Mouse (Mus musculus): ENCODE results near the gene Nacc1.

Gene Nacc1

GRCm38 (mm10) chr8:84687705-84688100 is at the start of gene Nacc1:
Nacc1 (minus strand) TSS chr8:84687862.
- DNase-seq = peak; percentile 93 to 96

- no peak for DNase-seq
Observed at GRCm38 (mm10) chr8:84736521-84736920, 48.9 kb upstream of the Nacc1 start.

GRCm38 (mm10) chr8:84735597-84735996 is 47.9 kb upstream of the Nacc1 start:
- no peak for DNase-seq

GRCm38 (mm10) chr8:84734680-84735079 is 47.0 kb upstream of the Nacc1 start:
- DNase-seq = no peak

- DNase-seq = no peak
Observed at GRCm38 (mm10) chr8:84733959-84734358, 46.3 kb upstream of the Nacc1 start.

- DNase-seq = no peak
Observed at GRCm38 (mm10) chr8:84732996-84733395, 45.3 kb upstream of the Nacc1 start.

GRCm38 (mm10) chr8:84732545-84732944 is 44.9 kb upstream of the Nacc1 start:
- peak; percentile 53 to 64 for DNase-seq

- no peak for DNase-seq
Observed at GRCm38 (mm10) chr8:84731371-84732177, 43.9 kb upstream of the Nacc1 start.

GRCm38 (mm10) chr8:84730541-84731370 is 43.1 kb upstream of the Nacc1 start:
- DNase-seq = peak; percentile 45 to 57

GRCm38 (mm10) chr8:84729921-84730362 is 42.3 kb upstream of the Nacc1 start:
- DNase-seq = peak in 1 of 2 experiments; percentile 55

GRCm38 (mm10) chr8:84728474-84728873 is 40.8 kb upstream of the Nacc1 start:
- DNase-seq = peak; percentile 47 to 60

GRCm38 (mm10) chr8:84725941-84726259 is 38.2 kb upstream of the Nacc1 start:
- peak in 1 of 2 experiments; percentile 54 for DNase-seq

GRCm38 (mm10) chr8:84725246-84725940 is 37.7 kb upstream of the Nacc1 start:
- DNase-seq = no peak

GRCm38 (mm10) chr8:84724683-84725082 is 37.0 kb upstream of the Nacc1 start:
- DNase-seq = no peak

GRCm38 (mm10) chr8:84723571-84723900 is 35.9 kb upstream of the Nacc1 start:
- peak in 1 of 2 experiments; percentile 68 for DNase-seq

- DNase-seq = peak; percentile 77 to 85
Observed at GRCm38 (mm10) chr8:84722850-84723570, 35.3 kb upstream of the Nacc1 start, which contains the start of gene G430095P16Rik. G430095P16Rik (plus strand) TSS chr8:84723007.

GRCm38 (mm10) chr8:84722530-84722849 is 34.8 kb upstream of the Nacc1 start:
- DNase-seq = no peak

GRCm38 (mm10) chr8:84718959-84719690 is 31.5 kb upstream of the Nacc1 start:
- no peak for DNase-seq

- no peak for DNase-seq
Observed at GRCm38 (mm10) chr8:84718476-84718875, 30.8 kb upstream of the Nacc1 start.

- no peak for DNase-seq
Observed at GRCm38 (mm10) chr8:84716790-84717189, 29.1 kb upstream of the Nacc1 start.

- DNase-seq = peak in 1 of 2 experiments; percentile 66
Observed at GRCm38 (mm10) chr8:84715893-84716468, 28.3 kb upstream of the Nacc1 start.

- DNase-seq = no peak
Observed at GRCm38 (mm10) chr8:84714161-84714560, 26.5 kb upstream of the Nacc1 start.
